Mouse (Mus musculus) erythroblast, embryonic 14.5 days (primary cell): ENCODE data around the gene Rs1. TPM values are rescaled to one million over a fixed set of nuclear protein-coding genes. Genes with fewer than 3 reads are reported as not detected.

ENCODE experiments used
- H3K27me3 ChIP-seq: 2 replicates; pipeline ENCODE4 v1.6.1; 2012; ENCODE audit warnings: inconsistent platforms; ENCODE audit not compliant: control insufficient read depth
- H3K36me3 ChIP-seq: 2 replicates; pipeline ENCODE4 v1.6.1; 2012; ENCODE audit warnings: mild to moderate bottlenecking, inconsistent platforms; ENCODE audit not compliant: control insufficient read depth
- H3K4me1 ChIP-seq: 2 replicates; pipeline ENCODE4 v1.6.1; 2012; ENCODE audit warnings: inconsistent platforms; ENCODE audit not compliant: control insufficient read depth
- H3K4me3 ChIP-seq: replicated peaks from 2 replicates; pipeline ENCODE3; 2012; ENCODE audit warnings: moderate library complexity, mild to moderate bottlenecking, inconsistent platforms
- H3K9me3 ChIP-seq: 2 replicates; pipeline ENCODE4 v1.6.1; 2012; ENCODE audit warnings: low read length, inconsistent platforms, mixed read lengths; ENCODE audit not compliant: control insufficient read depth
- GATA1 ChIP-seq: IDR thresholded peaks from 2 replicates; pipeline ENCODE4 v1.6.1; 2012; ENCODE audit warnings: low read length, inconsistent platforms, mixed read lengths
- TAL1 ChIP-seq: IDR thresholded peaks from 3 replicates; pipeline ENCODE4 v1.6.1; 2012; ENCODE audit warnings: low read length, inconsistent platforms, mixed read lengths
- polyA plus RNA-seq: library from polyadenylated mRNA; stranded (reverse); fragments of >175 nt; gene quantifications from 2 replicates; pipeline ENCODE4 v1.2.3, GENCODE M21; 2012

Rs1 gene
- polyA plus RNA-seq, 1 experiment = not detected

- H3K27me3 ChIP-seq = no peaks in the 10 kb centered on the region
- H3K9me3 ChIP-seq = no peaks in the 10 kb centered on the region
- no peak overlapping the region for H3K4me3 ChIP-seq
- TF ChIP-seq TAL1 (no peak), GATA1 (no peak)
- no peaks in the 10 kb centered on the region for H3K36me3 ChIP-seq
- H3K4me1 ChIP-seq = no peaks in the 10 kb centered on the region
Measured at GRCm38 (mm10) chrX:160794920-160795319, 27.1 kb downstream of the Rs1 start.

- no peak for TF ChIP-seq TAL1
- no peak for TF ChIP-seq GATA1
- Histone ChIP-seq H3K36me3 (no peaks in the 10 kb centered on the region), H3K4me1 (no peaks in the 10 kb centered on the region), H3K4me3 (no peak overlapping the region), H3K27me3 (no peaks in the 10 kb centered on the region), H3K9me3 (no peaks in the 10 kb centered on the region)
Measured at GRCm38 (mm10) chrX:160804409-160805150, 36.8 kb downstream of the Rs1 start.

- Histone ChIP-seq H3K9me3 (no peaks in the 10 kb centered on the region), H3K36me3 (no peaks in the 10 kb centered on the region), H3K27me3 (no peaks in the 10 kb centered on the region), H3K4me1 (no peaks in the 10 kb centered on the region), H3K4me3 (no peak overlapping the region)
- TF ChIP-seq TAL1 = no peak
- TF ChIP-seq GATA1 = no peak
Measured at GRCm38 (mm10) chrX:160808226-160808625, 40.4 kb downstream of the Rs1 start.

Other genes with a start within 250 kb of the Rs1 start
- not detected in 2 replicates for gene Ppef1, start 32.2 kb upstream of the Rs1 start, polyA plus RNA-seq
- 0.02 TPM in 1 of 2 replicates, not detected in the other for gene Gja6, start 139.0 kb downstream of the Rs1 start, polyA plus RNA-seq
- 0.02 TPM in 1 of 2 replicates, not detected in the other for gene Cdkl5, start 226.7 kb downstream of the Rs1 start, polyA plus RNA-seq